Mouse (Mus musculus): ENCODE measurements around the gene Mettl16.

- TF ChIP-seq CTCF (IDR thresholded peaks at IDR 0.05; ENCODE audit: low read depth) (no peak), EP300 (IDR thresholded peaks at IDR 0.05; ENCODE audit: low read depth) (no peak)
Observed at GRCm38 (mm10) chr11:74750662-74751351, 19.8 kb upstream of the Mettl16 start.
